8 mouse cellular contexts compared by ENCODE assay signal in the genomic region with DNA sequence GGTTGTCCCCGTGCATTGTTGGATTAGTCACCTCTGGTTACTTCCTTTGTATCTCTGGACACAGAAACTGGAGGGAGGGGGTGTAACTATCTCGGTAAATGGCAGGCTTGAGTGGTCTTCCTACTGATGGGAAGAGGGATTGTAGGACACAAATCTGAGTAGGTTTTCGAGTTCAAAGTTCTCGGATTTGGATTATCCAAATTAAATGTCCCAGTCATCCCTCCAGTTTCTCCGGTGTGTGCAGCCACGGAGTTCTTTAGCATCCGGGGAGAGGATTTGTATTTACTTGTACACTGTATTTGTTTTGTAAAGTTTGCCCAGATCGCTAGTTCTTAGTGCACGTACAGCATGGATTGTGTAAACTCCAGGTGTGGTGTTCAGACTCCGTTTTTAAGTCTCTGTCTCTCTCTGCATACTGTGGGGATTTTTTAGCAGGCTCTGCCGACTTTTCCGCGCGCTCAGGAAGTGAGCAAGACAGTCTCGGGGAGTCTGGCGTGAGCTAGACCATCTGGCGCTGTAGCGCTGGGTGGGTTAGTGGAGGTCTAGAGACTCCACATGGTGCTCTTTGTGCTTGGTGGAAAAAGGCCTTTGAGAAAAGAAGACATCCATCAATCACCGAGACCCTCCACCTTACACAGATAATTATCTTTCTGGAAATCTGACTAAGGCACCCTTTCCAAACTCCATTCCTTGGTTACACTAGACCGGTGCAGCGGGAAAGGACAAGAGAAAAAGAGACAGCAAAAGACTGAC. TPM values are rescaled to one million over a fixed set of nuclear protein-coding genes. Genes with fewer than 3 reads are reported as not detected.
DNase-seq lines count a peak whose midpoint lies in the region; ATAC-seq and TF ChIP-seq lines count a peak whose summit lies in the region.

No protein-coding gene starts in this region.

- peak overlapping the region; percentile 82 for H3K4me3 ChIP-seq in heart, embryonic 13.5 days
- H3K4me3 ChIP-seq in small intestine, adult 2 months (ENCODE audit: low read depth, low read length): peak overlapping the region; percentile 71

- H3K9me3 ChIP-seq in heart, embryonic 13.5 days: no peaks in the 10 kb centered on the region

- H3K36me3 ChIP-seq in heart, embryonic 13.5 days: no peaks in the 10 kb centered on the region
- no peaks in the 10 kb centered on the region for H3K36me3 ChIP-seq in small intestine, adult 2 months (ENCODE audit: control insufficient read depth, insufficient read depth, low read length)

- H3K4me2 ChIP-seq in heart, embryonic 13.5 days: peak overlapping the region; percentile 78

- H3K9ac ChIP-seq in heart, embryonic 13.5 days: peak overlapping the region; percentile 83

- under 1% methylated on average over 21 of the region's 21 CpGs for WGBS in heart, embryonic 13.5 days
- 5% methylated on average over 21 of the region's 21 CpGs for WGBS in small intestine, adult 2 months

- H3K27me3 ChIP-seq in heart, embryonic 13.5 days (replicated peaks): peaks cover 43% of the 10 kb centered on the region
- H3K27me3 ChIP-seq in small intestine, adult 2 months (ENCODE audit: control insufficient read depth, insufficient read depth, low read length): peaks cover 35% of the 10 kb centered on the region

- no peak for TF ChIP-seq CTCF in small intestine, adult 2 months (IDR thresholded peaks at IDR 0.05; ENCODE audit: extremely low read depth, insufficient read length, insufficient replicate concordance, low read depth, low read length)

- peak overlapping the region; percentile 92 for H3K27ac ChIP-seq in heart, embryonic 13.5 days (replicated peaks)
- no peak overlapping the region for H3K27ac ChIP-seq in small intestine, adult 2 months (ENCODE audit: insufficient read depth, low read depth, low read length)

- no peak for TF ChIP-seq POLR2A in small intestine, adult 2 months (IDR thresholded peaks at IDR 0.05; ENCODE audit: low read depth, low read length)

- peak; percentile 15 for DNase-seq in layer of hippocampus, adult 11-12 months (ENCODE audit: low spot score)
- no peak for DNase-seq in layer of hippocampus, adult 9-10 months (ENCODE audit: low spot score)
- DNase-seq in cerebellum, postnatal 10 days: peak; percentile 43 to 67
- DNase-seq in kidney, postnatal 10 days: peak; percentile 63
- peak; percentile 12 for DNase-seq in lung, postnatal 36 days
- no peak for DNase-seq in urinary bladder, postnatal 14 days (ENCODE audit: low spot score)

- peaks cover 44% of the 10 kb centered on the region for H3K4me1 ChIP-seq in heart, embryonic 13.5 days
- H3K4me1 ChIP-seq in small intestine, adult 2 months (ENCODE audit: control insufficient read depth, insufficient read depth, insufficient read length, low read length): peaks cover 6% of the 10 kb centered on the region

- ATAC-seq in heart, embryonic 13.5 days (ENCODE audit: extremely low read depth, insufficient number of reproducible peaks, low FRiP score, low TSS enrichment): no peak

RNA-seq across cellular contexts. Expression of gene Hey2, which starts 1.0 kb away (rescaled TPM):
- polyA plus RNA-seq in heart, embryonic 13.5 days (2015; fragmentation: Nextera tagmentation; extraction: Ambion mirVana): 39.7 and 41.2 TPM in 2 replicates
- polyA plus RNA-seq in small intestine, adult 2 months (2012; rRNA removed): 1.5 and 1.6 TPM in 2 replicates

RNA-seq across cellular contexts. Expression of gene Ncoa7, which starts 40.5 kb away (rescaled TPM):
- 7.1 and 7.2 TPM in 2 replicates for polyA plus RNA-seq in heart, embryonic 13.5 days (2015; fragmentation: Nextera tagmentation; extraction: Ambion mirVana)
- 1.2 and 2.4 TPM in 2 replicates for polyA plus RNA-seq in small intestine, adult 2 months (2012; rRNA removed)

Comparison
In these comparisons a context has a peak if more than half of its experiments do, and no peak if none do; other contexts are left out.
1. DNase-seq: peak in layer of hippocampus, adult 11-12 months (single experiment), cerebellum, postnatal 10 days (2 of 2), kidney, postnatal 10 days (single experiment) and lung, postnatal 36 days (single experiment); none in layer of hippocampus, adult 9-10 months (single experiment) and urinary bladder, postnatal 14 days (single experiment).
2. RNA of gene Hey2, which starts 1.0 kb away (polyA plus RNA-seq): 39.7 to 41.2 TPM in heart, embryonic 13.5 days; 1.5 to 1.6 TPM in small intestine, adult 2 months; every median in the first group is over 10 times any median in the second.